Mouse (Mus musculus) urinary bladder, postnatal 25 days (tissue): ENCODE data around the gene Mxi1.
A peak's percentile ranks its signal among the peaks of the same experiment; 100 is the strongest.
"Not testable (repeated sequence)": the region's sequence is repeated elsewhere in the genome, so short reads cannot be mapped to it uniquely, and the experiment has no call there.

Source experiments
- DNase-seq: peaks from one replicate; pipeline ENCODE4 v3.0.0; 2022; ENCODE audit warnings: low spot score

The Mxi1 gene

DNA sequence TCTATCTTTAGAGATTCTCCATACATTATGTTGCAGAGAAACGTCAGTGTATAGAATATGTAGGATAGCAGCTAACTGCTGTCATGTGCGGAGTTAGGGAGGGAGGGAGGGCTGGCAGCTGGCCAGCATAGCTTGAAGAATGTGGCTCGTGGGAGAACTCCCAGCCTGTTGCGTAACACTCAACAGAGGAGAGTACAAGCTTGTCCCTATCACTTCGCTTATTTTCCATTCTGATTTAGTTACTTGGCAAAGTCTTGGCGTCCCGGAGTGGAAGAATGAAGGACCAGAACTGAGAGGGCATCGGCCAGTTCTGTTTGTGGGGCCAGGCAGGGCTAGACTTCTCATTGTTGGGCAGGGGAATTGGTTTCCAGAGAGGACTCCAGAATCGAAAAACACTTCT is 54.6 kb downstream of the Mxi1 start:
- peak; percentile 44 for DNase-seq

DNA sequence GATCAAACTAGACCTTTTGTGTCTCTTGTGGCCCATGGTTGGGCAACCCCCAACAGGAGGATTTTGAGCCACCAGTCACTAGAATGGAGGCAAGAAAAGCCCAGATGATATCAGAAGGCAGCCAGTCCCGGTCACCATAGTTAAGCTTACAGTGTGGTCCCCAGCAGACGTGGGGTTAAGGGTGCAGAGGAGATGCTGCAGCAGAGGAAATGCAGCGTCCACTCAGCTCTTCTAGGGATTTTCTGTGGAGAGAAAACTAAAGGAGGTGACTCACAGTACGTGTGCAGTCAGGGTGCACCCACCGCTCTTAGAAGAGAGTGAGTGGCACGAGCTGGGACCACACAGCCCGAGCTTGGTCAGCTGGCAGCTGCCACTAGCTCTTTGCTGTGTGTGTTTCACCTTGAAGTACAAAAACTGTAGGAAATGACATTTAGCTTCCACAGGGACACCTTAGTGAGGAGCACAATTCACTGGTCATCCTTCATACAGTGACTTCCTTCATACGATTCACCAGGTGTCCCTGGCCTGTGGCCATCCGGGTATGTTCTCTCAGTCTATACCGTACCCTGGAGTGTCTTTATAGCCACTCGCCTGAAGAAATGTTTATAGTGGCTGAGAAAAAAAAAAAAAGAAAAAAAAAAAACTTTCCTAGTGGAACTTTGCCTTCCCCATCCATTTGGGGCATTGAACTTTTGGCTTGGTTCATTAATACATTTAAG is 55.9 kb downstream of the Mxi1 start:
- DNase-seq: no peak

- no peak for DNase-seq
Measured at GRCm38 (mm10) chr19:53366881-53367280, 56.6 kb downstream of the Mxi1 start.

DNA sequence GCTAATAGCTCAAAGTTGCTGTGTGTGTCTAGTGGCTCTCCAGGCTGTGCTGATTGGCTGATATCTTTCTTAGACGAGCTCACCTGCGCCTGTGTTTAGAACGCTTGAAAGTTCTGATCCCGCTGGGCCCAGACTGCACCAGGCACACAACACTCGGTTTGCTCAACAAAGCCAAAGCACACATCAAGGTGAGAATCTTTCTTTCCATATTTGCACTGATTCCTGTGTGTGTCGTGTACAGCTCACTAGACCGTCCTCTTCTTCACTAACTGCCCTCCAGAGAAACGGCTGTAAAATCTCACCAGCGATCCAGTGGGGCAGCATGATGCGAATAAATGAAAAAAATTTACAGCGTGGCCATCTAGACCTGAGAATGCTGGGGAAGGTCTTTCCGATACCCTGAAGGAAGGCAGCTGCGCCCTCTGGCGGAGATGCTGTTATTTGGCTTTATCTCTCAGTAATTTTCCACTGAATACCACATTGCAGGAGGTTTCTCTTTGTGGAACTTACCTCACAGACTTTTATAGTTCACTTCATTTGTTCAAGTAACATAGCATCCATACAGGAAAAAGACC is 59.2 kb downstream of the Mxi1 start:
- DNase-seq: peak; percentile 73

GRCm38 (mm10) chr19:53370233-53370632 is 59.9 kb downstream of the Mxi1 start:
- no peak for DNase-seq

- DNase-seq: no peak
Measured at GRCm38 (mm10) chr19:53371666-53372065, 61.3 kb downstream of the Mxi1 start, which contains the start of gene Gm10197. Gm10197 (minus strand) TSS chr19:53371766.

DNA sequence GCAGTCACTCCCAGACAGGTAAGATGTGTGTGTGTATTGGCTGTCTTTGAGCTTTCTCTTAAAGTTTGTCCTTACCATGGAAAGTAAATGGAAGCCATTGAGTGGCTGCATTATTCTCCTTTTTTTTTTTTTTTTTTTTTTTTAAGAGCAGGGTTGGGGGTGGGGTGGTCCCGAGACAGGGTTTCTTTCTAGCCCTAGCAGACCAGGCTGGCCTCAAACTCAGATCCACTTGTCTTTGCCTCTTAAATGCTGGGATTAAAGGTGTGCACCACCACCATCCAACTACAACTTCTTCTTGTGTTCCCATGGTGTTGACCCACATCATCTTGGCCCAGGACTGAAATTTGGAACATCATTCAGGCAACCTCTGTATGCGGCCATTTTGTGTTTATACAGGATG is 63.3 kb downstream of the Mxi1 start:
- DNase-seq: no peak

GRCm38 (mm10) chr19:53375299-53375698 is 65.0 kb downstream of the Mxi1 start:
- no peak for DNase-seq

- DNase-seq: no peak
Measured at GRCm38 (mm10) chr19:53375816-53376215, 65.5 kb downstream of the Mxi1 start.

DNA sequence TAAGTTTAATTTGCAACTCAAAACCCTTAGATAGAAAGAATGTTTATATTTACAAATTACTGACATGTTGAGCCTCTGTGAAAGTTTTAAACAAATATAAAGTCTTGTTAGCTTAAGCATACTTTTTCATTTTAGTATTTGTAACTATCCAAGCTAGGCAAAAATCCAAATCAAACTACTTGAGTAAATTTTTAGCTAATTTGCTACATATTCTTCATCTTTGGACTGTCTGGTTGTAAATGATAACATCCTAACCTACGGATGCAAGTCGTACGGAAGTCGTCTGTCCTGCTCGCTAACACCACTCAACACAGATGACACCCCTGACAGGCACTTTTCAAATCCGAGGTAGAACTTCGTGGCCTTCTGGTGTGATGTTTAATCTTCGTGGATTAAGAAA is 67.3 kb downstream of the Mxi1 start:
- DNase-seq: no peak

- no peak for DNase-seq
Measured at GRCm38 (mm10) chr19:53378421-53378820, 68.1 kb downstream of the Mxi1 start.

DNA sequence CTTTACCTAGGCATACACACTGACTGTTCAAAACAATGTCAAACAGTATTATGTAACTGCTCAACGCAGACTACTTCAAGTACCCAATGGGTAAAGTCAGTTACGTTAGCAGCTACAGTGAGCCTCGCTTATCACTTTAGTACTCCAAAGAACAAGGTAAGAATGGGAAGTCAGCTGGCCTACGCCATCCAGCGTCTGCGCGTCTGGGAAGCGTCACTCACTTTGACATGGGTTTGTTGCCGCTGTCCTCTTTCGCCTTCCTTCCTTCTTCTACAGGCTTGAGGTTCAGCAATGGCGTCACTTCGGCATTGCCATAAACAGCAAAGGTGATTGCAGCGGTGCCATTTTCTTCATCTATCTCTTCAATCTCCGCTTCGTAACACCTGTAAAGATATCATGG is 73.0 kb downstream of the Mxi1 start:
- no peak for DNase-seq

- DNase-seq: no peak
Measured at GRCm38 (mm10) chr19:53389417-53389816, 79.1 kb downstream of the Mxi1 start.

GRCm38 (mm10) chr19:53389851-53390431 is 79.6 kb downstream of the Mxi1 start:
- DNase-seq: peak; percentile 29

GRCm38 (mm10) chr19:53390495-53391007 is 80.2 kb downstream of the Mxi1 start, which contains the start of gene Smndc1:
Smndc1 (minus strand) TSS chr19:53390578.
- DNase-seq: peak; percentile 97

GRCm38 (mm10) chr19:53391386-53391785 is 81.1 kb downstream of the Mxi1 start:
- DNase-seq: no peak

DNA sequence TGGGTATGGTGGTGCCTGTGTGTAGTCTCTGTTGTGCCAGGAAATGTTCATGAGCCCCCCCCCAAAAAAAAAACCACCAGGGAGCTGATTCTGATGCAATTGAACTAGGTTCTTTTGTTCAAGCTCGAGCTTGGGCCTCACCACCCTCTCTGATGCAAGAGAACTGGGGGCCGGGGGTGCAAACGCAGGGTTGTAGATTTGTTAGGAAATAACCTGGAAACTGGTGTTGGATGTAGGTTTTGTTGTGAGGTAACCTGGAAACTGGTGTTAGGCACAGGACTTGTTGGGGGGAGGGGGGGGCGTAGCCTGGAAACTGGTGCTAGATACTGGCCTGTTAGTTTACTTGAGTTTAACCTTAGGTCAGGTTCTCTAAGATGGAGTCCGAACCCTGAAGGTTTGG is 81.5 kb downstream of the Mxi1 start:
- no peak for DNase-seq

DNA sequence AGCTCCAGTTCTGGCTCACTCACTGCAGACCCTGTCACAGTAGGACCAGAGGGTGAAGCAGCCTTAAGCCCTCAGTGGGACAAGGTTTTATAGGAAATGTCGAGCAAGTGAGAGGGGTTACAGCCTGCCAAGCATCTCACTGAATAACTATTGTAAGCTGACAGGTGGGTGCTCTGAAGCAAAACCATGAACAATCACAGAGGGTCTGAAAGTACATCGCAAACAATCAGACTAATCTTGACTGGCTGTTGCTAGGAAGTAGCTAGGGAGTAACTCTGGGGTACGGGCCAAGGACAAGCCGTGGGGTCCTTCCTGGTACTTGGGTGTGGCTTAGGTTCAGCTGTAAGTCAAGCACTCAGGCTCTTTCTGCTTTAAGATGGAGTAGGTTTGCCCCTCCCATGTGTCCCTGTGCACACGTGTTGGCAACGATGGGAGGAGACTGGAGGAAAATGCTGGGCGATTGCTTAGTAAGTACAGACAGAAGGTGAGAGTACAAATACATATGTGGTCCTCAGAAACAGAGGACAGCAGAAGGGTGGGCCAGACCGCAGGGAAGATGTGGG is 82.5 kb downstream of the Mxi1 start:
- no peak for DNase-seq

- DNase-seq: no peak
Measured at GRCm38 (mm10) chr19:53393646-53394045, 83.3 kb downstream of the Mxi1 start.

DNA sequence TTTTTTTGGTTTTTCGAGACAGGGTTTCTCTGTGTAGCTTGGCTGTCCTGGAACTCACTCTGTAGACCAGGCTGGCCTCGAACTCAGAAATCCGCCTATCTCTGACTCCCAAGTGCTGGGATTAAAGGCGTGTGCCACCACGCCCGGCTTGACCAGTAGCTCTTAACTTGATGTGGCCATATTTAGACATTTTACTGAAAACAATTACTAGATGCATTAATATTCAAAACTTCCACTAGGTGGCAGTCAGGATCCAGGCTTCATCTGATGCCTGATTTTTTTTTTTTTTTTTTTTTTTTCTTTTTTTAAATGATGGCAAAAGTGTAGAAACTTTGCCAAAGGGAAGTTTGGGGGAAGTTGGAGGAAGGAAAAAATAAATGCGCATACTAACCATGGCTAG is 84.2 kb downstream of the Mxi1 start:
- no peak for DNase-seq

- DNase-seq: not testable (repeated sequence)
Measured at GRCm38 (mm10) chr19:53394956-53395355, 84.6 kb downstream of the Mxi1 start.

DNA sequence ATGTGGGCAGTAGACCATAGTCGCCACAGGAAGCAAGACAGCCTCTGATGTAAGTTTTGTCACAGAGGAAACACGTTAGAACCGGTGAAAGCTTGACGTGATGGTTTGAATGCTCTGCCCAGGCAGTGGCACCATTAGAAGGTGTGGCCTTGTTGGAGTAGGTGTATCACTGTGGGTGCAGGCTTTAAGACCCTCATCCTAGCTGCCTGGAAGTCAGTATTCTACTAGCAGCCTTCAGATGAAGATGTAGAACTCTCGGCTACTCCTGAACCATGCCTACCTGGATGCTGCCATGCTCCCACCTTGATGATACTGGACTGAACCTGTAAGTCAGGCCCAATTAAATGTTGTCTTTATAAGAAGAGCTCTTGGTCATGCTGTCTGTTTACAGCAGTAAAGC is 85.5 kb downstream of the Mxi1 start:
- DNase-seq: not testable (repeated sequence)
